In the genomic region with DNA sequence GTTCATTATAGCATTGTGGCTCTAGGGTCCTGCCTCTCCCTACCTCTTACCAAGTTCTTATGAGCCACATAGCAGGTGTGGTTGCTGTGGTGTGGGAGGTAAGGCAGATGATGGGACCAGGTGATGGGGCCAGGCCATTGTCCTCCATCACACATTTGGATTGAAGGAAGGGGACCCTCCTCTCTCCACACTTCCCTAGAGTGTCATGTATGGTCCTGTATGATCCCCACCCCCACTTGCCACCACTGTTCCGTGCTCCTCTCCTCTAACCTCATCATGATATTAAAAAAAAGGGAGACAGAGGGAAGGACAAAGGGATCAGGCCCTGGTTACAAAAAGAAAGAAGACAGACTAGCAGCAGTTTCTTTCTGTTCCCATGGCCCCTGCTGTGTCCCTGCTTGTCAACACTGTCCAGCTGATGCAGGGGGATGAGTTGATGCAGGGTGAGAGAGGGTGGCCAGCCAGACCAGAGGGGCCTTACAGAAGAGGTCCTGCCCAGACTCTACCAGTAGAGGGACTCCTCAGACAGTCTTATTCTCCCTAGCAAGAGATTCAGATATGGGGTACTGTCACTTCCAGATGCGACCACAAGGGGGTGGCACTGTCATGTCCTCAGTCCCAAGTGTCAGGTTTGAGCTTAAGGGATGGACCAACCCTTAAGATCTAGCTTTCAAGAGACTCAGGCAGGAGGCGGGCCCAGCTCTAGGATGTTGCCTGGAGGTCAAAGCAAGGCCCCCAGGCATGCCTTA, we compare ENCODE assay signal across 9 mouse cellular contexts. TPM values are rescaled to one million over a fixed set of nuclear protein-coding genes. Genes with fewer than 3 reads are reported as not detected.
DNase-seq lines count a peak whose midpoint lies in the region; ATAC-seq and TF ChIP-seq lines count a peak whose summit lies in the region.
"Had no signal": no experiment of that assay in that cellular context is flagged by ENCODE, and none has a peak within 500 bp of the region (broad histone marks: within the 10 kb centered on the region; RNA-seq: fewer than 3 reads in every experiment).

No protein-coding gene starts in this region.

- no peaks in the 10 kb centered on the region for H3K36me3 ChIP-seq in kidney, embryonic 14.5 days (ENCODE audit: control insufficient read depth, insufficient read depth, low read length)
- no peaks in the 10 kb centered on the region for H3K36me3 ChIP-seq in limb, embryonic 13.5 days
- no peaks in the 10 kb centered on the region for H3K36me3 ChIP-seq in midbrain, postnatal 0 days (ENCODE audit: insufficient read depth, low read length)
- H3K36me3 ChIP-seq: embryonic facial prominence, embryonic 13.5 days had no signal

- H3K9ac ChIP-seq in kidney, embryonic 14.5 days (ENCODE audit: low read depth, low read length), result no peak overlapping the region
- no peak overlapping the region for H3K9ac ChIP-seq in limb, embryonic 13.5 days
- no peak overlapping the region for H3K9ac ChIP-seq in midbrain, postnatal 0 days (replicated peaks; ENCODE audit: low read length, poor library complexity, severe bottlenecking)
- H3K9ac ChIP-seq: embryonic facial prominence, embryonic 13.5 days had no signal

- H3K4me1 ChIP-seq in bone marrow, adult 2 months (ENCODE audit: control insufficient read depth, insufficient read depth, low read length), result peaks cover 11% of the 10 kb centered on the region
- no peaks in the 10 kb centered on the region for H3K4me1 ChIP-seq in embryonic fibroblast, embryonic 13.5 days (ENCODE audit: control insufficient read depth, insufficient read depth, low read length)
- H3K4me1 ChIP-seq in kidney, embryonic 14.5 days (ENCODE audit: control insufficient read depth, insufficient read depth, low read length), result no peaks in the 10 kb centered on the region
- no peaks in the 10 kb centered on the region for H3K4me1 ChIP-seq in limb, embryonic 13.5 days
- no peaks in the 10 kb centered on the region for H3K4me1 ChIP-seq in midbrain, postnatal 0 days (ENCODE audit: insufficient read depth, low read length)
- H3K4me1 ChIP-seq: embryonic facial prominence, embryonic 13.5 days had no signal

- H3K27me3 ChIP-seq in kidney, embryonic 14.5 days (ENCODE audit: control insufficient read depth, insufficient read depth, low read length), result no peaks in the 10 kb centered on the region
- H3K27me3 ChIP-seq in limb, embryonic 13.5 days, result no peaks in the 10 kb centered on the region
- H3K27me3 ChIP-seq in midbrain, postnatal 0 days (ENCODE audit: insufficient read depth, low read length), result no peaks in the 10 kb centered on the region

- H3K27ac ChIP-seq in bone marrow, adult 2 months (ENCODE audit: control insufficient read depth, insufficient read depth, low read depth, low read length, poor library complexity), result no peak overlapping the region
- H3K27ac ChIP-seq in embryonic fibroblast, embryonic 13.5 days (ENCODE audit: insufficient read depth, low read length), result no peak overlapping the region
- no peak overlapping the region for H3K27ac ChIP-seq in kidney, embryonic 14.5 days (ENCODE audit: low read depth, low read length)
- no peak overlapping the region for H3K27ac ChIP-seq in limb, embryonic 13.5 days
- no peak overlapping the region for H3K27ac ChIP-seq in midbrain, postnatal 0 days (ENCODE audit: low read depth, low read length)
- H3K27ac ChIP-seq: embryonic facial prominence, embryonic 13.5 days had no signal

- H3K4me2 ChIP-seq in kidney, embryonic 14.5 days (replicated peaks; ENCODE audit: low read depth, low read length), result no peak overlapping the region
- H3K4me2 ChIP-seq in limb, embryonic 13.5 days (replicated peaks), result no peak overlapping the region
- H3K4me2 ChIP-seq in midbrain, postnatal 0 days (ENCODE audit: low read depth, low read length, poor library complexity, severe bottlenecking), result no peak overlapping the region
- H3K4me2 ChIP-seq: embryonic facial prominence, embryonic 13.5 days had no signal

- no peaks in the 10 kb centered on the region for H3K9me3 ChIP-seq in kidney, embryonic 14.5 days (ENCODE audit: control insufficient read depth, low read length)
- H3K9me3 ChIP-seq in limb, embryonic 13.5 days, result no peaks in the 10 kb centered on the region
- no peaks in the 10 kb centered on the region for H3K9me3 ChIP-seq in midbrain, postnatal 0 days (ENCODE audit: low read length)
- H3K9me3 ChIP-seq: embryonic facial prominence, embryonic 13.5 days had no signal

- WGBS in bone marrow, adult 2 months, result 28% methylated on average over 3 of the region's 3 CpGs
- whole genome bisulfite sequencing in kidney, embryonic 14.5 days, result 33% methylated on average over 3 of the region's 3 CpGs
- 31% methylated on average over 3 of the region's 3 CpGs for WGBS in limb, embryonic 13.5 days
- WGBS in midbrain, postnatal 0 days, result 23% methylated on average over 3 of the region's 3 CpGs

- ATAC-seq in kidney, embryonic 14.5 days (ENCODE audit: low FRiP score, low TSS enrichment), result peak; percentile 81
- peak; percentile 50; the same call in 1 of the 2 replicates for ATAC-seq in limb, embryonic 13.5 days (ENCODE audit: low FRiP score, low read depth)
- ATAC-seq in midbrain, postnatal 0 days (ENCODE audit: low FRiP score), result peak; percentile 63

- H3K4me3 ChIP-seq in bone marrow, adult 2 months (replicated peaks; ENCODE audit: control insufficient read depth, low read depth, low read length), result no peak overlapping the region
- no peak overlapping the region for H3K4me3 ChIP-seq in embryonic fibroblast, embryonic 13.5 days (ENCODE audit: insufficient read depth, low read length)
- no peak overlapping the region for H3K4me3 ChIP-seq in kidney, embryonic 14.5 days (ENCODE audit: low read length)
- H3K4me3 ChIP-seq in limb, embryonic 13.5 days, result no peak overlapping the region
- H3K4me3 ChIP-seq in midbrain, postnatal 0 days (ENCODE audit: low read depth, low read length), result no peak overlapping the region
- H3K4me3 ChIP-seq: embryonic facial prominence, embryonic 13.5 days had no signal

- TF ChIP-seq CTCF in bone marrow, adult 2 months (IDR thresholded peaks at IDR 0.05; ENCODE audit: control insufficient read depth, insufficient read depth, low read length), result peak; percentile 94
- peak; percentile 76 for TF ChIP-seq CTCF in embryonic fibroblast, embryonic 13.5 days (IDR thresholded peaks at IDR 0.05; ENCODE audit: borderline replicate concordance, insufficient read depth, low read length)
- peak; percentile 96 for TF ChIP-seq CTCF in midbrain, postnatal 0 days (IDR thresholded peaks at IDR 0.05)

- TF ChIP-seq POLR2A in bone marrow, adult 2 months (IDR thresholded peaks at IDR 0.05; ENCODE audit: borderline replicate concordance, control insufficient read depth, low read depth, low read length), result no peak
- TF ChIP-seq POLR2A in embryonic fibroblast, embryonic 13.5 days (IDR thresholded peaks at IDR 0.05; ENCODE audit: low read depth, low read length), result no peak

- DNase-seq in CD4-positive helper T cell, adult 2 months (ENCODE audit: low read depth, low spot score), result peak; percentile 75
- peak; percentile 68 to 79 for DNase-seq in heart, adult 9 months (ENCODE audit: low spot score in 2 of 2)
- DNase-seq in midbrain, postnatal 0 days (ENCODE audit: low spot score), result peak; percentile 93
- DNase-seq in spleen, postnatal 10 days (ENCODE audit: low spot score in 2 of 2), result peak; percentile 58 to 86

RNA-seq across cellular contexts. Expression of gene Slc6a12, which starts 4.9 kb away (rescaled TPM):
- polyA plus RNA-seq in bone marrow, adult 2 months (2011; ENCODE audit: insufficient read depth, insufficient read length, low replicate concordance, missing spikeins), result 4.5 and 6.3 TPM in 2 replicates
- polyA plus RNA-seq in embryonic fibroblast, embryonic 13.5 days (2011; ENCODE audit: insufficient read length, low read depth, missing spikeins), result 0.42 TPM in 1 of 2 replicates, not detected in the other
- polyA plus RNA-seq in kidney, embryonic 14.5 days (2014; fragmentation: Nextera tagmentation; extraction: Ambion mirVana), result 0.21 and 0.35 TPM in 2 replicates
- not detected in 2 replicates for polyA plus RNA-seq in limb, embryonic 13.5 days (2015; fragmentation: Nextera tagmentation; extraction: Ambion mirVana)
- 12.4 and 13.0 TPM in 2 replicates for total RNA-seq in midbrain, postnatal 0 days (2014; rRNA removed)
- 8.1 and 8.2 TPM in 2 replicates for polyA plus RNA-seq in midbrain, postnatal 0 days (2015; fragmentation: Nextera tagmentation; extraction: Ambion mirVana)
- polyA plus RNA-seq: embryonic facial prominence, embryonic 13.5 days had no signal

RNA-seq across cellular contexts. Expression of gene Slc6a13, which starts 37.9 kb away (rescaled TPM):
- polyA plus RNA-seq in bone marrow, adult 2 months (2011; ENCODE audit: insufficient read depth, insufficient read length, low replicate concordance, missing spikeins), result 2.2 and 3.6 TPM in 2 replicates
- not detected in 2 replicates for polyA plus RNA-seq in embryonic fibroblast, embryonic 13.5 days (2011; ENCODE audit: insufficient read length, low read depth, missing spikeins)
- 9.8 and 13.4 TPM in 2 replicates for polyA plus RNA-seq in kidney, embryonic 14.5 days (2014; fragmentation: Nextera tagmentation; extraction: Ambion mirVana)
- 2.0 TPM in 2 replicates for polyA plus RNA-seq in limb, embryonic 13.5 days (2015; fragmentation: Nextera tagmentation; extraction: Ambion mirVana)
- 53.1 and 59.4 TPM in 2 replicates for total RNA-seq in midbrain, postnatal 0 days (2014; rRNA removed)
- polyA plus RNA-seq in midbrain, postnatal 0 days (2015; fragmentation: Nextera tagmentation; extraction: Ambion mirVana), result 61.7 and 65.3 TPM in 2 replicates
